Mouse (Mus musculus): Measurements from ENCODE around the gene Vav1. TPM values are rescaled to one million over a fixed set of nuclear protein-coding genes. Genes with fewer than 3 reads are reported as not detected.

The Vav1 gene
- polyA plus RNA-seq, 1 experiment, result not detected

- Histone ChIP-seq H3K27me3 (ENCODE audit: control insufficient read depth, insufficient read depth, low read length, poor library complexity, severe bottlenecking) (no peaks in the 10 kb centered on the region), H3K9me3 (replicated peaks; ENCODE audit: control insufficient read depth, insufficient read depth, low read length, poor library complexity, severe bottlenecking) (no peaks in the 10 kb centered on the region)
Measured at GRCm38 (mm10) chr17:57290671-57291055, 11.8 kb downstream of the Vav1 start.

GRCm38 (mm10) chr17:57292302-57292701, 13.4 kb downstream of the Vav1 start:
- no peaks in the 10 kb centered on the region for H3K36me3 ChIP-seq (ENCODE audit: control insufficient read depth, insufficient read depth, low read length, poor library complexity, severe bottlenecking)
- H3K27ac ChIP-seq (ENCODE audit: insufficient read depth, low read length), result no peak overlapping the region
- no peak overlapping the region for H3K4me3 ChIP-seq (ENCODE audit: low read depth, low read length)
- no peaks in the 10 kb centered on the region for H3K4me1 ChIP-seq (ENCODE audit: control insufficient read depth, insufficient read depth, low read length)
- H3K9ac ChIP-seq (ENCODE audit: low read depth, poor library complexity, severe bottlenecking), result no peak overlapping the region
- no peaks in the 10 kb centered on the region for H3K9me3 ChIP-seq (replicated peaks; ENCODE audit: control insufficient read depth, insufficient read depth, low read length, poor library complexity, severe bottlenecking)
- H3K27me3 ChIP-seq (ENCODE audit: control insufficient read depth, insufficient read depth, low read length, poor library complexity, severe bottlenecking), result no peaks in the 10 kb centered on the region
- TF ChIP-seq POLR2A (IDR thresholded peaks at IDR 0.05; ENCODE audit: insufficient read depth, low read length) (no peak), CTCF (IDR thresholded peaks at IDR 0.05; ENCODE audit: low read depth, low read length) (no peak), EP300 (IDR thresholded peaks at IDR 0.05; ENCODE audit: insufficient read depth, low read depth, low read length) (no peak)

More at GRCm38 (mm10) chr17:57290671-57291055, 11.8 kb downstream of the Vav1 start:
- H3K4me3 ChIP-seq (ENCODE audit: low read depth, low read length), result no peak overlapping the region
- H3K9ac ChIP-seq (ENCODE audit: low read depth, poor library complexity, severe bottlenecking), result no peak overlapping the region
- TF ChIP-seq EP300 (IDR thresholded peaks at IDR 0.05; ENCODE audit: insufficient read depth, low read depth, low read length) (no peak), POLR2A (IDR thresholded peaks at IDR 0.05; ENCODE audit: insufficient read depth, low read length) (no peak), CTCF (IDR thresholded peaks at IDR 0.05; ENCODE audit: low read depth, low read length) (no peak)
- no peaks in the 10 kb centered on the region for H3K4me1 ChIP-seq (ENCODE audit: control insufficient read depth, insufficient read depth, low read length)
- no peaks in the 10 kb centered on the region for H3K36me3 ChIP-seq (ENCODE audit: control insufficient read depth, insufficient read depth, low read length, poor library complexity, severe bottlenecking)
- H3K27ac ChIP-seq (ENCODE audit: insufficient read depth, low read length), result no peak overlapping the region

DNA sequence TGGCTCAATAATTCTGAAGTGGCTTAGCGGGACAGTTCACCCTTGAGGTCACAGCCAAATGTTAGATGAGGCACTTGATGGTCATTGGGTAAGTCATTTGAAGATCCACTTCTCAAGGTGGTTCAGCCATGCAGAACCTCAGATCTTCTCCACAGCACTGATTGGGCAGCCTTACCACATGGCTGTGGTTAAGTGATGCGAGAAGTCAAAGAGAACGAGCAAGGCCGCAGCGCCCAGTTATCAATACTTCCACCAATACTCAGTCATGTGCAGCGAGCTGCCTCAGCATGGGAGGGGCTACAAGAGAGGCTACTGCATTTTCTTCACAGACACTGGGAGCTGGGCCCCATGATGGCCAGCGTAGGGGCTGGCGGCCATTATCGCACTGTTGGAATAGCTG, 14.1 kb downstream of the Vav1 start:
- Histone ChIP-seq H3K27ac (ENCODE audit: insufficient read depth, low read length) (no peak overlapping the region), H3K4me1 (ENCODE audit: control insufficient read depth, insufficient read depth, low read length) (no peaks in the 10 kb centered on the region), H3K27me3 (ENCODE audit: control insufficient read depth, insufficient read depth, low read length, poor library complexity, severe bottlenecking) (no peaks in the 10 kb centered on the region), H3K9ac (ENCODE audit: low read depth, poor library complexity, severe bottlenecking) (no peak overlapping the region), H3K4me3 (ENCODE audit: low read depth, low read length) (no peak overlapping the region), H3K36me3 (ENCODE audit: control insufficient read depth, insufficient read depth, low read length, poor library complexity, severe bottlenecking) (no peaks in the 10 kb centered on the region), H3K9me3 (replicated peaks; ENCODE audit: control insufficient read depth, insufficient read depth, low read length, poor library complexity, severe bottlenecking) (no peaks in the 10 kb centered on the region)
- TF ChIP-seq POLR2A (IDR thresholded peaks at IDR 0.05; ENCODE audit: insufficient read depth, low read length), result no peak
- TF ChIP-seq CTCF (IDR thresholded peaks at IDR 0.05; ENCODE audit: low read depth, low read length), result no peak
- TF ChIP-seq EP300 (IDR thresholded peaks at IDR 0.05; ENCODE audit: insufficient read depth, low read depth, low read length), result no peak

DNA sequence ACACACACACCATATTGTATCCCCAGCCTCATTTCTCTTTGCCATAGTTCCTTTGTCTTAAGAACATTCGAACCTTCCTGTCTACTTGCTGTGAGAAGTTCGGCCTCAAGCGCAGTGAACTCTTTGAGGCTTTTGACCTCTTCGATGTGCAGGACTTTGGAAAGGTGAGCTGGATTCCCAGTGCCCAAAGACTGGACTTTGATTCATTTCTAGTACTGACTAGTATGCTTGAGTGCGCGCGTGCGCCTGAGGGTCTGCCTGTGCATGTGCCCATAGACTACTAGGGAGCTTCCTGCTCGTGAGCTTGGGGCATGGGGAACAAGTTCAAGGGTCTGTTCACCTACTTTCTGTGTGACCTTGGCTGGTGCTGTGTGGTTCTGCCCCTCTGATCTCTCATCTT, 17.0 kb downstream of the Vav1 start:
- Histone ChIP-seq H3K4me3 (ENCODE audit: low read depth, low read length) (no peak overlapping the region), H3K36me3 (ENCODE audit: control insufficient read depth, insufficient read depth, low read length, poor library complexity, severe bottlenecking) (no peaks in the 10 kb centered on the region), H3K4me1 (ENCODE audit: control insufficient read depth, insufficient read depth, low read length) (no peaks in the 10 kb centered on the region), H3K9me3 (replicated peaks; ENCODE audit: control insufficient read depth, insufficient read depth, low read length, poor library complexity, severe bottlenecking) (no peaks in the 10 kb centered on the region), H3K9ac (ENCODE audit: low read depth, poor library complexity, severe bottlenecking) (no peak overlapping the region), H3K27ac (ENCODE audit: insufficient read depth, low read length) (no peak overlapping the region), H3K27me3 (ENCODE audit: control insufficient read depth, insufficient read depth, low read length, poor library complexity, severe bottlenecking) (no peaks in the 10 kb centered on the region)
- TF ChIP-seq EP300 (IDR thresholded peaks at IDR 0.05; ENCODE audit: insufficient read depth, low read depth, low read length), result no peak
- no peak for TF ChIP-seq CTCF (IDR thresholded peaks at IDR 0.05; ENCODE audit: low read depth, low read length)
- no peak for TF ChIP-seq POLR2A (IDR thresholded peaks at IDR 0.05; ENCODE audit: insufficient read depth, low read length)

DNA sequence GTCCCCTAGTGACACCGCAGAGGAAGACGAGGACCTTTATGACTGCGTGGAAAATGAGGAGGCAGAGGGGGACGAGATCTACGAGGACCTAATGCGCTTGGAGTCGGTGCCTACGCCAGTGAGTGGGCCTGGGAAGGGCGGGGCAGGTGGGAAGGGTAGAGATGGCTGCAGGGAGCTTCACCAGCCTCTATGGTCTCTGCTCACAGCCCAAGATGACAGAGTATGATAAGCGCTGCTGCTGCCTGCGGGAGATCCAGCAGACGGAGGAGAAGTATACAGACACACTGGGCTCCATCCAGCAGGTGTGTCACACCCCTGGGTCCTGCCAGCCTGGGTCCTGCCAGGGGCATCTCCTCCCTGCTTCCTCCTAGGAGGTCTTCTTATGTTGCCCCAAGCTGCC, 18.1 kb downstream of the Vav1 start:
- H3K4me3 ChIP-seq (ENCODE audit: low read depth, low read length), result no peak overlapping the region
- H3K9me3 ChIP-seq (replicated peaks; ENCODE audit: control insufficient read depth, insufficient read depth, low read length, poor library complexity, severe bottlenecking), result no peaks in the 10 kb centered on the region
- no peak overlapping the region for H3K27ac ChIP-seq (ENCODE audit: insufficient read depth, low read length)
- TF ChIP-seq EP300 (IDR thresholded peaks at IDR 0.05; ENCODE audit: insufficient read depth, low read depth, low read length) (no peak), POLR2A (IDR thresholded peaks at IDR 0.05; ENCODE audit: insufficient read depth, low read length) (no peak), CTCF (IDR thresholded peaks at IDR 0.05; ENCODE audit: low read depth, low read length) (no peak)
- no peaks in the 10 kb centered on the region for H3K27me3 ChIP-seq (ENCODE audit: control insufficient read depth, insufficient read depth, low read length, poor library complexity, severe bottlenecking)
- no peaks in the 10 kb centered on the region for H3K36me3 ChIP-seq (ENCODE audit: control insufficient read depth, insufficient read depth, low read length, poor library complexity, severe bottlenecking)
- H3K9ac ChIP-seq (ENCODE audit: low read depth, poor library complexity, severe bottlenecking), result no peak overlapping the region
- no peaks in the 10 kb centered on the region for H3K4me1 ChIP-seq (ENCODE audit: control insufficient read depth, insufficient read depth, low read length)

DNA sequence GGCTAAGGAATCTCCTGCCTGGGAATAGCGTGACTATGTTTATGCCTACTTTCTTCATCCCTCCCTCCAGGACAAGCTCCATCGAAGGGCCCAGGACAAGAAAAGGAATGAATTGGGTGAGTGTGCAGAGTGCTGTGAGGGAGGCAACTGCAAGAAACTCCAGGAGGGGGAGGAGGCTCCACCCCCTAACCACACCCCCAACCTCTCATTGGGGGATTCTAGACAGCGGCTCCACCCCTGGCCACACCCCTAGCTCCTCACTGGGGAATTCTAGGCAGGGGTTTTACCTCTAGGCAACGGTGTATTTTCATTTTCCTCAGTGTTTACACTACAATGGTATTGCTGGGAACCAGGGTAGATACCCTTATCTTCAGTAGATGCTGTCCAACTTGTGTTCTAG, 26.7 kb downstream of the Vav1 start:
- Histone ChIP-seq H3K4me3 (ENCODE audit: low read depth, low read length) (no peak overlapping the region), H3K27ac (ENCODE audit: insufficient read depth, low read length) (no peak overlapping the region), H3K9me3 (replicated peaks; ENCODE audit: control insufficient read depth, insufficient read depth, low read length, poor library complexity, severe bottlenecking) (no peaks in the 10 kb centered on the region), H3K9ac (ENCODE audit: low read depth, poor library complexity, severe bottlenecking) (no peak overlapping the region), H3K27me3 (ENCODE audit: control insufficient read depth, insufficient read depth, low read length, poor library complexity, severe bottlenecking) (no peaks in the 10 kb centered on the region), H3K4me1 (ENCODE audit: control insufficient read depth, insufficient read depth, low read length) (no peaks in the 10 kb centered on the region), H3K36me3 (ENCODE audit: control insufficient read depth, insufficient read depth, low read length, poor library complexity, severe bottlenecking) (no peaks in the 10 kb centered on the region)
- TF ChIP-seq CTCF (IDR thresholded peaks at IDR 0.05; ENCODE audit: low read depth, low read length), result no peak
- no peak for TF ChIP-seq POLR2A (IDR thresholded peaks at IDR 0.05; ENCODE audit: insufficient read depth, low read length)
- TF ChIP-seq EP300 (IDR thresholded peaks at IDR 0.05; ENCODE audit: insufficient read depth, low read depth, low read length), result no peak
